Mouse (Mus musculus): ENCODE results near the gene Cpsf4l. TPM values are rescaled to one million over a fixed set of nuclear protein-coding genes. Genes with fewer than 3 reads are reported as not detected.

Cpsf4l gene
- polyA plus RNA-seq (2014; fragmentation: Nextera tagmentation; extraction: Ambion mirVana): not detected in 2 replicates

- peak; percentile 40 for DNase-seq (ENCODE audit: low spot score)
- Histone ChIP-seq H3K4me2 (ENCODE audit: low read length) (peak within 1 kb of the TSS; percentile 24; the same call in 1 of the 2 replicates), H3K27ac (ENCODE audit: low read depth, low read length) (peak within 1 kb of the TSS; percentile 70; the same call in 1 of the 2 replicates), H3K9me3 (replicated peaks; ENCODE audit: control insufficient read depth, low read length) (no peaks in the 10 kb centered on the region), H3K9ac (ENCODE audit: low read length) (peak within 1 kb of the TSS; percentile 55), H3K4me3 (ENCODE audit: low read depth, low read length) (no peak within 1 kb of the TSS), H3K4me1 (ENCODE audit: control insufficient read depth, insufficient read depth, low read length) (peaks cover 15% of the 10 kb centered on the region), H3K27me3 (replicated peaks; ENCODE audit: control insufficient read depth, insufficient read depth, low read length) (no peaks in the 10 kb centered on the region), H3K36me3 (ENCODE audit: control insufficient read depth, insufficient read depth, low read length) (0 out of 2 replicates have a peak, but pooled peaks cover 3% of the 10 kb centered on the region)
- ATAC-seq: peak; percentile 56
- 3% methylated on average over 11 of the region's 11 CpGs for WGBS
These were observed at the start of gene Cpsf4l for GRCm38 (mm10) chr11:113709731-113710256. Gene Cpsf4l (minus strand): TSS chr11:113710017.

DNA sequence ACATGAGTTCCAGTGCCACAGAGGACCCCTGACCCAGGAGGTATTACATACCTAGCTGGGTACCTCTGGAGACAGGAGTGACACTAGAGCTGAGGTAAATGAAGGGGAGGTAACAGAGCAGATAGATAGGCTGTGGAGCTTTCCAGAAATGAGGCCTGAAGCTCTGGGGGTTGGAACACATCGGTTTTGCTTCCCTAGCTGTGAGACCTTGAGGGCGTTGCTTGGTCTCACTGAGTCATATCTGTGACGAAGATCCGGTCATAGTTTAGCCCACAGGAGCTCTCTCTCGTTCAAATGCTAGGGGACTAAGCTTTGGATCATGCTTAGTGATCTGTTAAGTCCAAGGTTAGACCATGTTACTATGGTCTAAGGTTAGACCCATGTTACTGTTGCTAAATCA, 49.0 kb upstream of the Cpsf4l start:
- no peak overlapping the region for H3K27ac ChIP-seq (ENCODE audit: low read depth, low read length)
- ATAC-seq (no peak), DNase-seq (ENCODE audit: low spot score) (no peak)
- H3K36me3 ChIP-seq (ENCODE audit: control insufficient read depth, insufficient read depth, low read length): no peaks in the 10 kb centered on the region
- H3K4me3 ChIP-seq (ENCODE audit: low read depth, low read length): no peak overlapping the region
- H3K4me2 ChIP-seq (ENCODE audit: low read length): no peak overlapping the region
- WGBS: 95% methylated on average over 5 of the region's 5 CpGs
- H3K27me3 ChIP-seq (replicated peaks; ENCODE audit: control insufficient read depth, insufficient read depth, low read length): no peaks in the 10 kb centered on the region
- H3K9me3 ChIP-seq (replicated peaks; ENCODE audit: control insufficient read depth, low read length): no peaks in the 10 kb centered on the region
- 0 out of 2 replicates have a peak, but pooled peaks cover 4% of the 10 kb centered on the region for H3K4me1 ChIP-seq (ENCODE audit: control insufficient read depth, insufficient read depth, low read length)
- H3K9ac ChIP-seq (ENCODE audit: low read length): no peak overlapping the region

- Histone ChIP-seq H3K4me1 (ENCODE audit: control insufficient read depth, insufficient read depth, low read length) (peaks cover 5% of the 10 kb centered on the region; the same call in 1 of the 2 replicates), H3K27me3 (replicated peaks; ENCODE audit: control insufficient read depth, insufficient read depth, low read length) (no peaks in the 10 kb centered on the region), H3K9ac (ENCODE audit: low read length) (no peak overlapping the region), H3K27ac (ENCODE audit: low read depth, low read length) (no peak overlapping the region), H3K9me3 (replicated peaks; ENCODE audit: control insufficient read depth, low read length) (no peaks in the 10 kb centered on the region), H3K36me3 (ENCODE audit: control insufficient read depth, insufficient read depth, low read length) (no peaks in the 10 kb centered on the region), H3K4me2 (ENCODE audit: low read length) (no peak overlapping the region), H3K4me3 (ENCODE audit: low read depth, low read length) (no peak overlapping the region)
- WGBS: 98% methylated on average over 12 of the region's 12 CpGs
- ATAC-seq: no peak
- no peak for DNase-seq (ENCODE audit: low spot score)
These were observed 46.8 kb upstream of the Cpsf4l start for GRCm38 (mm10) chr11:113756578-113756977.

- H3K27ac ChIP-seq (ENCODE audit: low read depth, low read length): no peak overlapping the region
- DNase-seq (ENCODE audit: low spot score) (no peak), ATAC-seq (no peak)
- peaks cover 5% of the 10 kb centered on the region; the same call in 1 of the 2 replicates for H3K4me1 ChIP-seq (ENCODE audit: control insufficient read depth, insufficient read depth, low read length)
- H3K4me3 ChIP-seq (ENCODE audit: low read depth, low read length): no peak overlapping the region
- H3K9ac ChIP-seq (ENCODE audit: low read length): no peak overlapping the region
- H3K36me3 ChIP-seq (ENCODE audit: control insufficient read depth, insufficient read depth, low read length): no peaks in the 10 kb centered on the region
- H3K4me2 ChIP-seq (ENCODE audit: low read length): no peak overlapping the region
- WGBS: 95% methylated on average over 14 of the region's 14 CpGs
- no peaks in the 10 kb centered on the region for H3K27me3 ChIP-seq (replicated peaks; ENCODE audit: control insufficient read depth, insufficient read depth, low read length)
- no peaks in the 10 kb centered on the region for H3K9me3 ChIP-seq (replicated peaks; ENCODE audit: control insufficient read depth, low read length)
These were observed 46.1 kb upstream of the Cpsf4l start for GRCm38 (mm10) chr11:113755878-113756277.

DNA sequence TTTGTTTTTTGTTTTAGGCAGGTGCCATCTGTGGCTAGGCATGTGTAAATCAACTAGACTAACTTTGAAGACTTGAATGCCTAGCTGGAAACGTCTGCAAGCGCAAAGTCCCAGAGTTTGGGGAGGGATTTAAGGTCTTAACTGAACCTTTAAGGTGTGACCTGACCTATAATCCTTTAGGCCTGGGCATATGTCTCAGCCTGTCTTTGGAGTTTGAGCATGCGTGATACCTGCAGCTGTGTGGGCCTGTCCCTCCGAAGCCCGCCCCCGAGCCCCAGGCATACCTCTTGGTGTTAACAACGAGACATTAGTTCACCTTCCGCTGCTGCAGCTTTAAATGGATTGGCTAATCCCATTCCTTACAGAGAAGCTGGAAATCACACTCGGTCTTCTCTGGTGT, 45.0 kb upstream of the Cpsf4l start:
- WGBS: 29% methylated on average over 9 of the region's 9 CpGs
- peaks cover 5% of the 10 kb centered on the region; the same call in 1 of the 2 replicates for H3K4me1 ChIP-seq (ENCODE audit: control insufficient read depth, insufficient read depth, low read length)
- no peak overlapping the region for H3K9ac ChIP-seq (ENCODE audit: low read length)
- no peaks in the 10 kb centered on the region for H3K36me3 ChIP-seq (ENCODE audit: control insufficient read depth, insufficient read depth, low read length)
- no peak for DNase-seq (ENCODE audit: low spot score)
- H3K27me3 ChIP-seq (replicated peaks; ENCODE audit: control insufficient read depth, insufficient read depth, low read length): no peaks in the 10 kb centered on the region
- H3K4me2 ChIP-seq (ENCODE audit: low read length): no peak overlapping the region
- no peak overlapping the region for H3K27ac ChIP-seq (ENCODE audit: low read depth, low read length)
- no peak for ATAC-seq
- no peak overlapping the region for H3K4me3 ChIP-seq (ENCODE audit: low read depth, low read length)
- no peaks in the 10 kb centered on the region for H3K9me3 ChIP-seq (replicated peaks; ENCODE audit: control insufficient read depth, low read length)

GRCm38 (mm10) chr11:113752685-113753430, 43.0 kb upstream of the Cpsf4l start:
- Histone ChIP-seq H3K27me3 (replicated peaks; ENCODE audit: control insufficient read depth, insufficient read depth, low read length) (no peaks in the 10 kb centered on the region), H3K36me3 (ENCODE audit: control insufficient read depth, insufficient read depth, low read length) (no peaks in the 10 kb centered on the region; the same call in 1 of the 2 replicates), H3K27ac (ENCODE audit: low read depth, low read length) (no peak overlapping the region), H3K9ac (ENCODE audit: low read length) (no peak overlapping the region), H3K4me3 (ENCODE audit: low read depth, low read length) (no peak overlapping the region), H3K4me2 (ENCODE audit: low read length) (0 out of 2 replicates have a peak overlapping the region, but pooled peaks have one; percentile 79), H3K4me1 (ENCODE audit: control insufficient read depth, insufficient read depth, low read length) (peaks cover 23% of the 10 kb centered on the region), H3K9me3 (replicated peaks; ENCODE audit: control insufficient read depth, low read length) (no peaks in the 10 kb centered on the region)
- WGBS: 94% methylated on average over 10 of the region's 10 CpGs
- ATAC-seq (no peak), DNase-seq (ENCODE audit: low spot score) (no peak)

DNA sequence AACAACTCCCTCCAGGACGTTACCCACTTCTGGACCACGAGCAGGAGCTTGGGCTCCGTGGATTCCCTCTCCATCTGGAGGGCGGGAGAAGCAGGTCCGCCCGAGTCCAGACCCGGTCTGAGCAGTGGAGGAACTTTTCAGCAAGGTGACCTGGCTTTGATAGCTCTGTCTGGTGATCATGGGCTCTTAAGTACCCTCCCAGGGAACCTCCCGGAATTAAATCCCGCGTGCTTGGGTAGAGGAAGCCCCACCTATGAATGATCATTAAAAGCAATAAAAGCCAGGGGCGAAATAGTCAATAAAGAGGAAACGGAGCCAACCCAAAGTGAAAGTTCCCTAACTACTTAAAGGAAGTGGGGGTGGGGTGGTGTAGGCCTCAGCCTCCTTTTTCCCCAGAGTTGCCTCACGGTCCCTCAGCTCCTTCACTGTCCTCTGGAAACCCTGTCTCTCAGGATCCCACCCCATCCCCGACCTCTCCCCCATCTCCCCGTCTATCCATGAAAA, 42.4 kb upstream of the Cpsf4l start:
- Histone ChIP-seq H3K27me3 (replicated peaks; ENCODE audit: control insufficient read depth, insufficient read depth, low read length) (no peaks in the 10 kb centered on the region), H3K4me2 (ENCODE audit: low read length) (peak overlapping the region; percentile 79), H3K9ac (ENCODE audit: low read length) (peak overlapping the region; percentile 93), H3K4me1 (ENCODE audit: control insufficient read depth, insufficient read depth, low read length) (peaks cover 29% of the 10 kb centered on the region), H3K9me3 (replicated peaks; ENCODE audit: control insufficient read depth, low read length) (no peaks in the 10 kb centered on the region), H3K36me3 (ENCODE audit: control insufficient read depth, insufficient read depth, low read length) (no peaks in the 10 kb centered on the region; the same call in 1 of the 2 replicates), H3K4me3 (ENCODE audit: low read depth, low read length) (peak overlapping the region; percentile 89), H3K27ac (ENCODE audit: low read depth, low read length) (peak overlapping the region; percentile 93; the same call in 1 of the 2 replicates)
- DNase-seq (ENCODE audit: low spot score) (no peak), ATAC-seq (no peak)
- WGBS: 20% methylated on average over 15 of the region's 15 CpGs

DNA sequence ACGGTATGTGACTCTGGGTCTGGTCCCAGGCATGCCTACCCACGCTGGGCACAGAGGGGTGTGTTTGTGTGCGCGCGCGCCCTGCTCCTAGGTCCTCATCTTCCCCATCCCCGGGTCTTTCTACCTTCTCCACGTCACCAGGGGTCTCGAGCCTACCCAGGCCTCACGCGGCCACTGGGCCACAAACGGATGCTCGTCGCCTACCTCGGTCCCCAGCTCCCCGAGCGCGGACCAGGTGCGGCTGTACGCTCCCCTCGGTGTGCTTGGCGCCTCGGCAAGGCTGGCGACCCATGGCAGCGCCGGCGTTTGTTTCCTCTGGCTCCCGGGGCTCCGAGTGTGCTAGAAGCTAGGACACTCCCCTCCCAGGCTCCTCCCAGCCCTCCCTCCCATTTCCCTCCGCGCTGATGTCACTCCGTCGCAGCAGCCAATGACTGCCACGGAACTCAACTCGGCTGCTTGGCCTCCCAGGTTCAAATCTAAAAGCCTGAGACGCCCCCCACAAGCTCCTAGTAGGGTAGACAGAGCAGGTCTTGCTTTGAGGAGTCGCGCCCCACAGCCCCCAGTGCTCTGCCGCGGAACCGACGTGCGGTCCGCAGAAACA, 41.8 kb upstream of the Cpsf4l start, which contains the start of gene Cdc42ep4:
Cdc42ep4 (minus strand) TSS at position 398 of the 601 bp plus-strand sequence.
- ATAC-seq (peak; percentile 90), DNase-seq (ENCODE audit: low spot score) (peak; percentile 98)
- no peaks in the 10 kb centered on the region for H3K27me3 ChIP-seq (replicated peaks; ENCODE audit: control insufficient read depth, insufficient read depth, low read length)
- peak within 1 kb of the TSS; percentile 93 for H3K27ac ChIP-seq (ENCODE audit: low read depth, low read length)
- H3K36me3 ChIP-seq (ENCODE audit: control insufficient read depth, insufficient read depth, low read length): no peaks in the 10 kb centered on the region; the same call in 1 of the 2 replicates
- peak within 1 kb of the TSS; percentile 79 for H3K4me2 ChIP-seq (ENCODE audit: low read length)
- peaks cover 29% of the 10 kb centered on the region for H3K4me1 ChIP-seq (ENCODE audit: control insufficient read depth, insufficient read depth, low read length)
- H3K9ac ChIP-seq (ENCODE audit: low read length): peak within 1 kb of the TSS; percentile 93
- under 1% methylated on average over 43 of the region's 44 CpGs for WGBS
- H3K9me3 ChIP-seq (replicated peaks; ENCODE audit: control insufficient read depth, low read length): no peaks in the 10 kb centered on the region
- peak within 1 kb of the TSS; percentile 89 for H3K4me3 ChIP-seq (ENCODE audit: low read depth, low read length)

Data from forebrain, embryonic 14.5 days (tissue).